Comparison of ENCODE assay signal across 9 mouse cellular contexts in genomic region chr2:158865358-158865757, GRCm38 (mm10).
DNase-seq lines count a peak whose midpoint lies in the region; ATAC-seq lines count a peak whose summit lies in the region.
"Had no signal": no experiment of that assay in that cellular context is flagged by ENCODE, and none has a peak within 500 bp of the region (broad histone marks: within the 10 kb centered on the region; RNA-seq: fewer than 3 reads in every experiment).

No protein-coding gene starts in this region.

- ATAC-seq in intestine, embryonic 14.5 days (replicated peaks; ENCODE audit: low FRiP score, low TSS enrichment, low read depth) = peak; percentile 38
- ATAC-seq in inflammation-experienced regulatory T-cells, adult 6 months = no peak

- no peak overlapping the region for H3K4me2 ChIP-seq in intestine, embryonic 14.5 days (ENCODE audit: low read length)
- H3K4me2 ChIP-seq: stomach, embryonic 15.5 days had no signal

- intact Hi-C loops in gastrocnemius, postnatal 14 days (cut with DNase I; ENCODE audit: low total_unique reads) = no loop called here

- H3K4me1 ChIP-seq in intestine, embryonic 14.5 days (replicated peaks; ENCODE audit: control insufficient read depth, insufficient read depth, low read length) = no peaks in the 10 kb centered on the region; the same call in 1 of the 2 replicates
- H3K4me1 ChIP-seq in midbrain, embryonic 10.5 days = peaks cover 12% of the 10 kb centered on the region
- H3K4me1 ChIP-seq: stomach, embryonic 15.5 days had no signal

- H3K9ac ChIP-seq in intestine, embryonic 14.5 days (ENCODE audit: low read length) = no peak overlapping the region
- H3K9ac ChIP-seq: stomach, embryonic 15.5 days had no signal

- H3K36me3 ChIP-seq in intestine, embryonic 14.5 days (ENCODE audit: control insufficient read depth, insufficient read depth, low read length) = no peaks in the 10 kb centered on the region
- no peaks in the 10 kb centered on the region for H3K36me3 ChIP-seq in midbrain, embryonic 10.5 days
- H3K36me3 ChIP-seq: stomach, embryonic 15.5 days had no signal

- H3K27ac ChIP-seq in intestine, embryonic 14.5 days (ENCODE audit: low read depth) = no peak overlapping the region
- H3K27ac ChIP-seq in midbrain, embryonic 10.5 days (replicated peaks) = no peak overlapping the region
- H3K27ac ChIP-seq: stomach, embryonic 15.5 days had no signal

- H3K9me3 ChIP-seq in intestine, embryonic 14.5 days (ENCODE audit: control insufficient read depth, low read length) = no peaks in the 10 kb centered on the region
- H3K9me3 ChIP-seq in midbrain, embryonic 10.5 days (replicated peaks) = no peaks in the 10 kb centered on the region
- H3K9me3 ChIP-seq: stomach, embryonic 15.5 days had no signal

- DNase-seq in adrenal gland, adult (ENCODE audit: inconsistent age in 2 of 2, low spot score in 1 of 2) = peak; percentile 66 to 89
- peak; percentile 88 for DNase-seq in embryo, embryonic 10.5 days (ENCODE audit: low spot score)
- peak; percentile 76 for DNase-seq in gastrocnemius, postnatal 14 days
- peak; percentile 94 for DNase-seq in intestine, embryonic 14.5 days (ENCODE audit: low spot score)
- DNase-seq in left cerebral cortex, adult 9 months (ENCODE audit: low spot score in 2 of 2) = peak; percentile 30 to 84
- DNase-seq in midbrain, embryonic 10.5 days (ENCODE audit: low spot score) = peak; percentile 86
- peak; percentile 57 to 60 for DNase-seq in right cerebral cortex, postnatal 36 days (ENCODE audit: low spot score in 2 of 2)

- 18% methylated on average over 10 of the region's 10 CpGs for WGBS in intestine, embryonic 14.5 days
- WGBS in midbrain, embryonic 10.5 days = 28% methylated on average over 10 of the region's 10 CpGs

- no peak overlapping the region for H3K4me3 ChIP-seq in intestine, embryonic 14.5 days (ENCODE audit: low read depth, low read length)
- no peak overlapping the region for H3K4me3 ChIP-seq in midbrain, embryonic 10.5 days
- H3K4me3 ChIP-seq: stomach, embryonic 15.5 days had no signal

- no peaks in the 10 kb centered on the region for H3K27me3 ChIP-seq in intestine, embryonic 14.5 days (replicated peaks; ENCODE audit: control insufficient read depth, insufficient read depth, low read length)
- H3K27me3 ChIP-seq in midbrain, embryonic 10.5 days (ENCODE audit: low read depth, poor library complexity, severe bottlenecking) = no peaks in the 10 kb centered on the region
- H3K27me3 ChIP-seq: stomach, embryonic 15.5 days had no signal
